Mouse (Mus musculus) midbrain, embryonic 15.5 days (tissue): ENCODE measurements around the gene Foxd2. TPM values are rescaled to one million over a fixed set of nuclear protein-coding genes. Genes with fewer than 3 reads are reported as not detected.
A peak's percentile ranks its signal among the peaks of the same experiment; 100 is the strongest.

Source experiments
- ATAC-seq: fragments of 200-750 bp; cut with Nextera tagmentation; replicated peaks from 2 replicates; pipeline ENCODE4 v1.8.0; 2017; ENCODE audit warnings: moderate TSS enrichment
- H3K27ac ChIP-seq: fragments of 300-500 bp; sonication (generic); 2 replicates; pipeline ENCODE4 v1.5.1; 2015; ENCODE audit warnings: mild to moderate bottlenecking, inconsistent platforms
- H3K27me3 ChIP-seq: fragments of 300-500 bp; sonication (generic); replicated peaks from 2 replicates; pipeline ENCODE4 v1.6.1; 2015; ENCODE audit warnings: inconsistent platforms
- H3K36me3 ChIP-seq: fragments of 300-500 bp; sonication (generic); replicated peaks from 2 replicates; pipeline ENCODE4 v1.6.1; 2015; ENCODE audit warnings: inconsistent platforms
- H3K4me1 ChIP-seq: fragments of 300-500 bp; sonication (generic); 2 replicates; pipeline ENCODE4 v1.6.1; 2015; ENCODE audit warnings: inconsistent platforms
- H3K4me2 ChIP-seq: fragments of 300-500 bp; sonication (generic); 2 replicates; pipeline ENCODE4 v1.6.1; 2015; ENCODE audit warnings: inconsistent platforms, mild to moderate bottlenecking, moderate library complexity
- H3K4me3 ChIP-seq: fragments of 300-500 bp; sonication (generic); 2 replicates; pipeline ENCODE4 v1.5.1; 2015; ENCODE audit warnings: mild to moderate bottlenecking, inconsistent platforms
- H3K9ac ChIP-seq: fragments of 300-500 bp; sonication (generic); 2 replicates; pipeline ENCODE4 v1.6.1; 2015; ENCODE audit warnings: mild to moderate bottlenecking, inconsistent platforms
- H3K9me3 ChIP-seq: fragments of 300-500 bp; sonication (generic); 2 replicates; pipeline ENCODE4 v1.6.1; 2016; ENCODE audit warnings: inconsistent platforms
- WGBS: fragments of 180-500 bp; shearing (Covaris S2); methylation state at CpG from one replicate; pipeline ENCODE4 v1.1.7; 2015; ENCODE audit warnings: mixed read lengths; 5-methylcytosine and 5-hydroxymethylcytosine counted together
- polyA plus RNA-seq: library from polyadenylated mRNA; unstranded; fragments of >200 nt; fragmentation: Nextera tagmentation; extraction: Ambion mirVana; gene quantifications from 2 replicates; pipeline ENCODE4 v1.2.1, GENCODE M21; 2015

Foxd2 gene
- polyA plus RNA-seq = 0.46 and 0.88 TPM in 2 replicates

- peak; percentile 74 for ATAC-seq
- no peak within 1 kb of the TSS for H3K27ac ChIP-seq
- under 1% methylated on average over 64 of the region's 64 CpGs for WGBS
- H3K9me3 ChIP-seq = no peaks in the 10 kb centered on the region
- no peak within 1 kb of the TSS for H3K9ac ChIP-seq
- peaks cover 93% of the 10 kb centered on the region for H3K27me3 ChIP-seq
- H3K4me3 ChIP-seq = peak within 1 kb of the TSS; percentile 30
- H3K4me2 ChIP-seq = peak within 1 kb of the TSS; percentile 52
- H3K4me1 ChIP-seq = peaks cover 24% of the 10 kb centered on the region
- H3K36me3 ChIP-seq = no peaks in the 10 kb centered on the region
Measured at GRCm38 (mm10) chr4:114908829-114909601, at the start of gene Foxd2. Gene Foxd2 (minus strand): TSS chr4:114908873.

DNA sequence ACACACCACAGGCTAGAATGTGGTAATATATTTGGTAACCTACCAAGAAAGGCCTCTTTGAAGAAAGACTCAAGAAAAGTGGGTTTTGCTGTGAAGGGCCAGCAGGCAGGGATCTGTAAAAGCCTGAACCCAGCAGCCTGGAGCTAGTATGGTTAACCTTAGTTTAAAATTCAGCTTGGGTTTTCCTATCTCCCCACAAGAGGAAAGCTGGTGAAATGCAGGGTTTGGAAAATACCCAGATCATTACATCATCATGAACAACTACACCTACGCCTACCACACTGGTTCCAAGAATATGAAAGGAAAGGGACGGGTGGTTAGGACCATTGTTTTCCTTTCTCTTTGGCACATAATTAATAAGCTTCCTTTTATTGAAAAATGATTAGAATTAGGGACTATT lies 49.6 kb upstream of the Foxd2 start:
- Histone ChIP-seq H3K27ac (no peak overlapping the region), H3K4me3 (no peak overlapping the region), H3K27me3 (no peaks in the 10 kb centered on the region), H3K9me3 (no peaks in the 10 kb centered on the region), H3K4me2 (no peak overlapping the region), H3K36me3 (peaks cover 2% of the 10 kb centered on the region; the same call in 1 of the 2 replicates), H3K9ac (no peak overlapping the region), H3K4me1 (no peaks in the 10 kb centered on the region)
- 83% methylated on average over 2 of the region's 2 CpGs for WGBS
- no peak for ATAC-seq

- Histone ChIP-seq H3K27me3 (no peaks in the 10 kb centered on the region), H3K4me3 (no peak overlapping the region), H3K9ac (no peak overlapping the region), H3K4me2 (no peak overlapping the region), H3K36me3 (0 out of 2 replicates have a peak, but pooled peaks cover 1% of the 10 kb centered on the region), H3K4me1 (no peaks in the 10 kb centered on the region), H3K27ac (no peak overlapping the region), H3K9me3 (no peaks in the 10 kb centered on the region)
- no peak for ATAC-seq
Measured at GRCm38 (mm10) chr4:114957403-114957802, 48.7 kb upstream of the Foxd2 start.

- Histone ChIP-seq H3K9ac (no peak overlapping the region), H3K4me1 (no peaks in the 10 kb centered on the region), H3K36me3 (no peaks in the 10 kb centered on the region), H3K27me3 (no peaks in the 10 kb centered on the region), H3K4me3 (no peak overlapping the region), H3K27ac (no peak overlapping the region), H3K4me2 (no peak overlapping the region), H3K9me3 (no peaks in the 10 kb centered on the region)
- 79% methylated on average over 3 of the region's 3 CpGs for WGBS
- peak; percentile 62 for ATAC-seq
Measured at GRCm38 (mm10) chr4:114953172-114953571, 44.5 kb upstream of the Foxd2 start.

DNA sequence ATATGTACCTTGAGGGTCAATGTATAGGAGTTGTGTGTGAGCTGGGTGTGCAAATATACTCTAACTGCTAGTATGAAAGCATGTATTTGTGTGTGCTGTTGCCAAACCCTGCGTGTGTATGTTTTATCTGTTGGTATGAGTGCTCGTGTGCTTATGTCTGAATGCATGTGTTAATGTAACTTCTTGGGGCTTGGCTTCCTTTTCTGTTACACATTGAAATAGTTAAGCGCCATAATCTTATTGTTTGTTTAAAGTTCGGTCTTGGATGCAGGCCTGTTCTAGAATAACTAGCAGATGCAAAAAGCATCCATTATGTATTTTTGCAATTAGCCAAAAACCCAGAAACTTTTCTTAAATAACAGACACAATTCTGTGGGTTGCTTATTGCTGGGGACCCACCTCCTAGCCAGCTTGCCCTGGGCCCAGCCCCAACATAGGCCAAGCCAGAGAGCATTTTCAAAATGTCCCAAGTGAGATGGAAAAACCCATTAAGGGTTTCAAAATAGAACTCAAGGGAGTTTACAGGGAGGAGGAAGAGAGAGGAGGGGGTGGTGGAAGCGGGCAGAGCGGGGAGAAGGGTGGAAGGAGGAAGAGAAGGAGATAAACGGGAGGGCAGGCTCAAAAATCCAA lies 39.3 kb upstream of the Foxd2 start:
- 62% methylated on average over 7 of the region's 7 CpGs for WGBS
- H3K9ac ChIP-seq = no peak overlapping the region
- ATAC-seq = no peak
- H3K36me3 ChIP-seq = no peaks in the 10 kb centered on the region
- no peaks in the 10 kb centered on the region for H3K9me3 ChIP-seq
- H3K4me1 ChIP-seq = no peaks in the 10 kb centered on the region
- peaks cover 6% of the 10 kb centered on the region for H3K27me3 ChIP-seq
- no peak overlapping the region for H3K4me2 ChIP-seq
- no peak overlapping the region for H3K27ac ChIP-seq
- no peak overlapping the region for H3K4me3 ChIP-seq

- 31% methylated on average over 6 of the region's 6 CpGs for WGBS
- peaks cover 6% of the 10 kb centered on the region for H3K27me3 ChIP-seq
- H3K36me3 ChIP-seq = no peaks in the 10 kb centered on the region
- no peaks in the 10 kb centered on the region for H3K9me3 ChIP-seq
- H3K27ac ChIP-seq = no peak overlapping the region
- no peaks in the 10 kb centered on the region for H3K4me1 ChIP-seq
- H3K4me2 ChIP-seq = no peak overlapping the region
- ATAC-seq = peak; percentile 95
- no peak overlapping the region for H3K9ac ChIP-seq
- no peak overlapping the region for H3K4me3 ChIP-seq
Measured at GRCm38 (mm10) chr4:114947395-114947794, 38.7 kb upstream of the Foxd2 start.

GRCm38 (mm10) chr4:114946416-114946815 lies 37.7 kb upstream of the Foxd2 start:
- H3K36me3 ChIP-seq = no peaks in the 10 kb centered on the region
- WGBS = 89% methylated on average over 4 of the region's 4 CpGs
- no peak overlapping the region for H3K27ac ChIP-seq
- no peak for ATAC-seq
- no peak overlapping the region for H3K4me2 ChIP-seq
- H3K27me3 ChIP-seq = peaks cover 6% of the 10 kb centered on the region
- no peaks in the 10 kb centered on the region for H3K9me3 ChIP-seq
- H3K9ac ChIP-seq = no peak overlapping the region
- H3K4me1 ChIP-seq = no peaks in the 10 kb centered on the region
- no peak overlapping the region for H3K4me3 ChIP-seq

DNA sequence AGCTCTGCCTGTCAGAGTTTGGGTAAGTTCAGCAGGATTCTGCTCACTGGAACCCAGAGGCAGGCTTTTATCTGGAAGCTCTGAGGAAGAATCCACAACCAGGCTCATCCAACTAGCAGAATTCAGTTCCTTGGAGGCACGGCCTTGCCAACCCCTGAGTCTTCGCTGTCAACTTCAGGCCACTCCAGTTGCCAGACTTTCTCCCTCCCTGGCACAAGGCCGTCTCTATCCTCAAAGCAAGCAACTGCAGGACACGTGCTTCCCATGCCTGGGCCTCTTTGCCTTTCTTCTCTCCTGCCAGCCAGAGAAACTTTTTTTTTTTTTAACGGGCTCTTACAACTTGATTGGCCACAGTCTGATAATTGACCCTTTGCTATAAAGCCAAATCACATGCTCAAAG lies 36.3 kb upstream of the Foxd2 start:
- Histone ChIP-seq H3K9ac (no peak overlapping the region), H3K27me3 (peaks cover 6% of the 10 kb centered on the region), H3K36me3 (no peaks in the 10 kb centered on the region), H3K4me2 (no peak overlapping the region), H3K27ac (no peak overlapping the region), H3K4me3 (no peak overlapping the region), H3K4me1 (no peaks in the 10 kb centered on the region), H3K9me3 (no peaks in the 10 kb centered on the region)
- 30% methylated on average over 5 of the region's 5 CpGs for WGBS
- ATAC-seq = no peak

- Histone ChIP-seq H3K27me3 (peaks cover 9% of the 10 kb centered on the region), H3K9me3 (no peaks in the 10 kb centered on the region), H3K4me1 (no peaks in the 10 kb centered on the region), H3K9ac (no peak overlapping the region), H3K4me2 (no peak overlapping the region), H3K4me3 (no peak overlapping the region), H3K27ac (no peak overlapping the region), H3K36me3 (no peaks in the 10 kb centered on the region)
- 48% methylated on average over 8 of the region's 8 CpGs for WGBS
- no peak for ATAC-seq
Measured at GRCm38 (mm10) chr4:114942583-114942982, 33.9 kb upstream of the Foxd2 start.

DNA sequence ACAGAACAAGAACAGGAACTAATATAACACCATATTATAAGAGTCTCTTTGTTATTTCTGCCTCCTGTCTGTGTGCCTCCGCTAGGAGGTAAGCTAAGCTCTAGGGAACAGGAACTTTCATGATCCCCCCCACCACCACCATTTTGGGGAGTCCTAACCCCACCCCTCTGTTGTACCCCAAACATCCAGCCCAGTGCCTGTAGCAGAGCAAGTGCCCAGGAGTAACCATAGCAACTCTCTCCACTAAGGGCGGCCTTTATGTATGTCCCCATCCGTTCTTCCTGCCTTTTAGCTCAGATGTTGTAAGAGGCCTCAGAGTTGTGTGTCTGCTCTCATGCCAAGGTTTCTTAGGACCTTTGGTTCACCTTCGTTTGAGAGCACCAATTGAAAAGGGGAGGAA lies 33.4 kb upstream of the Foxd2 start:
- no peak overlapping the region for H3K4me3 ChIP-seq
- H3K4me2 ChIP-seq = no peak overlapping the region
- H3K36me3 ChIP-seq = no peaks in the 10 kb centered on the region
- no peak overlapping the region for H3K9ac ChIP-seq
- no peak overlapping the region for H3K27ac ChIP-seq
- peaks cover 9% of the 10 kb centered on the region for H3K27me3 ChIP-seq
- H3K9me3 ChIP-seq = no peaks in the 10 kb centered on the region
- WGBS = 45% methylated on average over 4 of the region's 4 CpGs
- ATAC-seq = no peak
- H3K4me1 ChIP-seq = no peaks in the 10 kb centered on the region

DNA sequence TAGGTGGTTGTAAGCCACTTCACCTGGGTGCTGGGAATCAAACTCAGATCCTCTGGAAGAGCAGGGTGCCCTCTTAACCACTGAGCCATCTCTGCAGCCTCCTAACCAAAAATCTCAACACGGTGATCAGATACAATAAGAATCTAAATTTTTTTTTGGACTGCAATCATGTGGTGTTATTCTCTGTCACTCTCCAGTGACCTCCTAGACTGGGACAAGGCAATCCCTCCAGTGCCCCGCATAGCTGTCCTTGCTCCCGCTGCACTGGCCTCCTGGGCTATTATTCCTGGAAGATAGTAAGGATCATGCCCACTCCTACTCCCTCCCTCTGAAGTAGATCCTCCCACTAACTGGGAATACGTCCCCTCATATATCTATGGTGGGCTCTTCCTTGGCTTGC lies 32.6 kb upstream of the Foxd2 start:
- no peak overlapping the region for H3K9ac ChIP-seq
- WGBS = 73% methylated on average over 4 of the region's 4 CpGs
- H3K27ac ChIP-seq = no peak overlapping the region
- H3K27me3 ChIP-seq = peaks cover 7% of the 10 kb centered on the region
- no peak overlapping the region for H3K4me2 ChIP-seq
- no peaks in the 10 kb centered on the region for H3K4me1 ChIP-seq
- H3K4me3 ChIP-seq = no peak overlapping the region
- H3K9me3 ChIP-seq = no peaks in the 10 kb centered on the region
- H3K36me3 ChIP-seq = no peaks in the 10 kb centered on the region
- ATAC-seq = no peak

GRCm38 (mm10) chr4:114938248-114938647 lies 29.6 kb upstream of the Foxd2 start:
- no peak for ATAC-seq
- no peak overlapping the region for H3K27ac ChIP-seq
- H3K27me3 ChIP-seq = 0 out of 2 replicates have a peak, but pooled peaks cover 3% of the 10 kb centered on the region
- H3K36me3 ChIP-seq = no peaks in the 10 kb centered on the region
- no peak overlapping the region for H3K4me3 ChIP-seq
- no peaks in the 10 kb centered on the region for H3K9me3 ChIP-seq
- H3K9ac ChIP-seq = no peak overlapping the region
- WGBS = 69% methylated on average over 3 of the region's 3 CpGs
- no peaks in the 10 kb centered on the region for H3K4me1 ChIP-seq
- H3K4me2 ChIP-seq = no peak overlapping the region
